In the genomic region with DNA sequence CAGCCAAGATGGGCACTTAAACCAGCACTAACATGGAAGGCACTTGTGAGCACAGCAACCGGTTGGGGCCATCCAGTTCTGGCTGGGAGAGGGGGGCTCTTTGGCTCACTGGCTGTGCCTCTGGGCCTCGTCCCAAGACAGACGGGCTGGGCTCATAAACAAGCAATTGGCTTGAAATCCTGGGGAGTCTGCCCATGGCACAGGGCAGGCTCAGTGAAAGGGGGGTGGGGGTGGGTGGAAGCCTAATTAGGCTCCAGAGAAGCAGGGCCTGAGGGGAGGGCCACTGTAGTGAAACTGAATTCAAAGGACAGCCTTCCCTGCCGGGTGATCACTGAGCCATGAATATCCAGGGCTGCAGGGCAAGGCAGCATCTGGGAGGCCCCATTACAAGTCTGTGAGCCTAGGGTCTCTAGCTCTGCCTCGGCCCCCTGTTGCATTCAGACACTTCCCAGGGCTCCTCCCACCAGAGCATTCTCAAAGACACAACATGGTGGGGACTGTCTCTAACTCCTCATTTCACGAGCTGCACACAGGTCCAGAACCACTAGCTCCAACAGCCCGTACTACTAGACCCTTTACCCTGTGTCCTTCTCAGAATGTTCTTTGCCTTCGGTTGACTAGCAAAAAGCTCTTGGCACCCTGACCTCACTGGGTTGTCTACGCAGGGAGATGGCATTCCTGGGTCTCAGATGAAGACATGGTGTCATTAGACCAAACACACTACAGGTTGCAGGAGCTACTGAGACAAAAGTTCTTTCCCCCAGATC, we compare ENCODE assay signal across 8 mouse cellular contexts. TPM values are rescaled to one million over a fixed set of nuclear protein-coding genes. Genes with fewer than 3 reads are reported as not detected.
A peak's percentile ranks its signal among the peaks of the same experiment; 100 is the strongest.
DNase-seq lines count a peak whose midpoint lies in the region; ATAC-seq lines count a peak whose summit lies in the region.

No protein-coding gene starts in this region.

- H3K27me3 ChIP-seq in heart, embryonic 12.5 days (replicated peaks): no peaks in the 10 kb centered on the region
- no peaks in the 10 kb centered on the region for H3K27me3 ChIP-seq in hindbrain, embryonic 13.5 days
- H3K27me3 ChIP-seq in limb, embryonic 12.5 days: peaks cover 15% of the 10 kb centered on the region; the same call in 1 of the 2 replicates
- H3K27me3 ChIP-seq in neural tube, embryonic 15.5 days (replicated peaks): no peaks in the 10 kb centered on the region
- H3K27me3 ChIP-seq in liver, embryonic 12.5 days (replicated peaks): no peaks in the 10 kb centered on the region

- DNase-seq in heart, adult 8-10 months (ENCODE audit: low spot score): no peak
- peak; percentile 42 to 47 for DNase-seq in cerebellum, postnatal 25 days

- H3K4me3 ChIP-seq in heart, embryonic 12.5 days: no peak overlapping the region
- H3K4me3 ChIP-seq in hindbrain, embryonic 13.5 days: no peak overlapping the region
- no peak overlapping the region for H3K4me3 ChIP-seq in limb, embryonic 12.5 days (replicated peaks)
- H3K4me3 ChIP-seq in neural tube, embryonic 15.5 days (replicated peaks): no peak overlapping the region
- H3K4me3 ChIP-seq in liver, embryonic 12.5 days: no peak overlapping the region

- no peak for ATAC-seq in heart, embryonic 12.5 days (ENCODE audit: insufficient number of reproducible peaks, low FRiP score)
- ATAC-seq in hindbrain, embryonic 13.5 days (ENCODE audit: low FRiP score): peak; percentile 80
- ATAC-seq in limb, embryonic 12.5 days (ENCODE audit: insufficient number of reproducible peaks, insufficient read depth, low FRiP score, low TSS enrichment, low read depth): peak; percentile 63; the same call in 1 of the 2 replicates
- peak; percentile 76 for ATAC-seq in neural tube, embryonic 15.5 days (ENCODE audit: low FRiP score)
- ATAC-seq in megakaryocyte-erythroid progenitor cell, adult 5-6 weeks (replicated peaks; ENCODE audit: low FRiP score, low TSS enrichment, poor library complexity, severe bottlenecking): no peak
- ATAC-seq in liver, embryonic 12.5 days: no peak

- peak overlapping the region; percentile 23 for H3K9ac ChIP-seq in heart, embryonic 12.5 days
- H3K9ac ChIP-seq in hindbrain, embryonic 13.5 days: peak overlapping the region; percentile 49
- no peak overlapping the region for H3K9ac ChIP-seq in limb, embryonic 12.5 days (replicated peaks)
- H3K9ac ChIP-seq in neural tube, embryonic 15.5 days (replicated peaks): 0 out of 2 replicates have a peak overlapping the region, but pooled peaks have one; percentile 10
- no peak overlapping the region for H3K9ac ChIP-seq in liver, embryonic 12.5 days

- 54% methylated on average over 9 of the region's 9 CpGs for WGBS in heart, embryonic 12.5 days
- 16% methylated on average over 9 of the region's 9 CpGs for WGBS in hindbrain, embryonic 13.5 days
- WGBS in limb, embryonic 12.5 days: 28% methylated on average over 9 of the region's 9 CpGs
- 14% methylated on average over 9 of the region's 9 CpGs for WGBS in neural tube, embryonic 15.5 days
- WGBS in liver, embryonic 12.5 days (ENCODE audit: insufficient replicate concordance): 63% methylated on average over 9 of the region's 9 CpGs

- H3K27ac ChIP-seq in heart, embryonic 12.5 days (ENCODE audit: poor library complexity, severe bottlenecking): peak overlapping the region; percentile 12
- H3K27ac ChIP-seq in hindbrain, embryonic 13.5 days: peak overlapping the region; percentile 87
- H3K27ac ChIP-seq in limb, embryonic 12.5 days: peak overlapping the region; percentile 70
- peak overlapping the region; percentile 70 for H3K27ac ChIP-seq in neural tube, embryonic 15.5 days (replicated peaks)
- no peak overlapping the region for H3K27ac ChIP-seq in liver, embryonic 12.5 days

- H3K9me3 ChIP-seq in heart, embryonic 12.5 days (replicated peaks): no peaks in the 10 kb centered on the region
- no peaks in the 10 kb centered on the region for H3K9me3 ChIP-seq in hindbrain, embryonic 13.5 days
- H3K9me3 ChIP-seq in limb, embryonic 12.5 days: no peaks in the 10 kb centered on the region
- H3K9me3 ChIP-seq in neural tube, embryonic 15.5 days (replicated peaks): no peaks in the 10 kb centered on the region
- no peaks in the 10 kb centered on the region for H3K9me3 ChIP-seq in liver, embryonic 12.5 days (replicated peaks)

- peaks cover 49% of the 10 kb centered on the region for H3K4me1 ChIP-seq in heart, embryonic 12.5 days (replicated peaks)
- H3K4me1 ChIP-seq in hindbrain, embryonic 13.5 days (replicated peaks): peaks cover 70% of the 10 kb centered on the region
- peaks cover 36% of the 10 kb centered on the region for H3K4me1 ChIP-seq in limb, embryonic 12.5 days (replicated peaks)
- H3K4me1 ChIP-seq in neural tube, embryonic 15.5 days: peaks cover 57% of the 10 kb centered on the region
- H3K4me1 ChIP-seq in liver, embryonic 12.5 days: no peaks in the 10 kb centered on the region; the same call in 1 of the 2 replicates

- H3K36me3 ChIP-seq in heart, embryonic 12.5 days: peaks cover 13% of the 10 kb centered on the region
- H3K36me3 ChIP-seq in hindbrain, embryonic 13.5 days: no peaks in the 10 kb centered on the region
- H3K36me3 ChIP-seq in limb, embryonic 12.5 days: no peaks in the 10 kb centered on the region
- H3K36me3 ChIP-seq in neural tube, embryonic 15.5 days: no peaks in the 10 kb centered on the region
- H3K36me3 ChIP-seq in liver, embryonic 12.5 days: no peaks in the 10 kb centered on the region

- H3K4me2 ChIP-seq in heart, embryonic 12.5 days: no peak overlapping the region
- peak overlapping the region; percentile 34 for H3K4me2 ChIP-seq in hindbrain, embryonic 13.5 days
- peak overlapping the region; percentile 30; the same call in 1 of the 2 replicates for H3K4me2 ChIP-seq in limb, embryonic 12.5 days
- H3K4me2 ChIP-seq in neural tube, embryonic 15.5 days: 0 out of 2 replicates have a peak overlapping the region, but pooled peaks have one; percentile 36
- H3K4me2 ChIP-seq in liver, embryonic 12.5 days: no peak overlapping the region

RNA-seq across cellular contexts. Expression of a gene that starts 40.5 kb away (rescaled TPM):
- polyA plus RNA-seq in heart, embryonic 12.5 days (2016; fragmentation: Nextera tagmentation; extraction: Ambion mirVana): 25.2 and 26.7 TPM in 2 replicates
- 10 to 100 TPM; 14.0 to 37.8 (median 23.2) TPM for total RNA-seq in heart, adult 8-10 months (2022)
- 109 and 110 TPM in 2 replicates for polyA plus RNA-seq in hindbrain, embryonic 13.5 days (2015; fragmentation: Nextera tagmentation; extraction: Ambion mirVana)
- 16.4 and 22.8 TPM in 2 replicates for polyA plus RNA-seq in limb, embryonic 12.5 days (2016; fragmentation: Nextera tagmentation; extraction: Ambion mirVana)
- 55.6 and 67.3 TPM in 2 replicates for polyA plus RNA-seq in neural tube, embryonic 15.5 days (2015; fragmentation: Nextera tagmentation; extraction: Ambion mirVana)
- total RNA-seq in megakaryocyte-erythroid progenitor cell, adult 5-6 weeks (2014; fragmentation: Nextera tagmentation): 4.0 and 18.1 TPM in 2 replicates
- 0.19 and 8.1 TPM in 2 replicates for total RNA-seq in megakaryocyte-erythroid progenitor cell, adult 5-6 weeks (2017)
- 2.6 and 3.2 TPM in 2 replicates for polyA plus RNA-seq in liver, embryonic 12.5 days (2016; fragmentation: Nextera tagmentation; extraction: Ambion mirVana)

Comparison
In these comparisons a context has a peak if more than half of its experiments do, and no peak if none do; other contexts are left out.
1. ATAC-seq: peak in hindbrain, embryonic 13.5 days (single experiment), limb, embryonic 12.5 days (single experiment) and neural tube, embryonic 15.5 days (single experiment); none in heart, embryonic 12.5 days (single experiment), megakaryocyte-erythroid progenitor cell, adult 5-6 weeks (single experiment) and liver, embryonic 12.5 days (single experiment).
2. H3K4me2 ChIP-seq: peak in hindbrain, embryonic 13.5 days (single experiment), limb, embryonic 12.5 days (single experiment) and neural tube, embryonic 15.5 days (single experiment); none in heart, embryonic 12.5 days (single experiment) and liver, embryonic 12.5 days (single experiment).
3. H3K9ac ChIP-seq: peak in heart, embryonic 12.5 days (single experiment), hindbrain, embryonic 13.5 days (single experiment) and neural tube, embryonic 15.5 days (single experiment); none in limb, embryonic 12.5 days (single experiment) and liver, embryonic 12.5 days (single experiment).